Mouse (Mus musculus): ENCODE data around the gene Rdh16f1. TPM values are rescaled to one million over a fixed set of nuclear protein-coding genes. Genes with fewer than 3 reads are reported as not detected.
"Not testable (repeated sequence)": the region's sequence is repeated elsewhere in the genome, so short reads cannot be mapped to it uniquely, and the experiment has no call there.

The Rdh16f1 gene
- polyA plus RNA-seq, 1 experiment from 2014 or later, result not detected

- Histone ChIP-seq H3K27me3 (replicated peaks) (no peaks in the 10 kb centered on the region), H3K9me3 (replicated peaks) (no peaks in the 10 kb centered on the region), H3K4me2 (peak overlapping the region; percentile 61), H3K27ac (ENCODE audit: poor library complexity, severe bottlenecking) (peak overlapping the region; percentile 75), H3K9ac (peak overlapping the region; percentile 72), H3K4me1 (replicated peaks) (peaks cover 31% of the 10 kb centered on the region), H3K4me3 (peak overlapping the region; percentile 48), H3K36me3 (peaks cover 42% of the 10 kb centered on the region)
- 5% methylated on average over 8 of the region's 8 CpGs for WGBS
- ATAC-seq (ENCODE audit: insufficient number of reproducible peaks, low FRiP score), result no peak
Observed at GRCm38 (mm10) chr10:127748847-127749612, 10.6 kb upstream of the Rdh16f1 start.

GRCm38 (mm10) chr10:127750136-127750777, 9.3 kb upstream of the Rdh16f1 start:
- Histone ChIP-seq H3K27ac (ENCODE audit: poor library complexity, severe bottlenecking) (peak overlapping the region; percentile 75), H3K4me3 (peak overlapping the region; percentile 48), H3K36me3 (peaks cover 30% of the 10 kb centered on the region), H3K9me3 (replicated peaks) (no peaks in the 10 kb centered on the region), H3K9ac (peak overlapping the region; percentile 72), H3K27me3 (replicated peaks) (no peaks in the 10 kb centered on the region), H3K4me1 (replicated peaks) (peaks cover 41% of the 10 kb centered on the region), H3K4me2 (peak overlapping the region; percentile 61)
- WGBS, result 42% methylated on average over 24 of the region's 24 CpGs
- ATAC-seq (ENCODE audit: insufficient number of reproducible peaks, low FRiP score), result no peak

DNA sequence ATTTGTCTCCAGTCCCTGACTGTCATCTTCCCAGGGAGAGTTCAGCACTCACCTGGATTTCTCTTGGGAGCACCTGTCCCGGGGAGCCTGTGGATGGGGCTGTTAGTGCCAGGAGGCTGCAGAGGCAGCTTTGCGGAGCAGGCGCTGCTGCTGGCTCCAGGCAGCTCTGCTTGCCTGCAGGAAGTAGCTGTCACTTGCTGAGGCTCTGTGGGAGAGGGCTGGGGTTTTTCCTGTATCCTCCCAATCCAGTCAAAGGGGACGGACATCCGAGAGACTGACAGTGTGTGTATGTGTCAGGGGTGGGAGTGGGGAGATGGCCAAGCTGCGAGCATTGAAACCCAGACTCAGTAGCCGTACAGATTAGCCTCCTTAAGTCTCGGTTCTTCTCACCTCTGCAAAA, 8.0 kb upstream of the Rdh16f1 start, which contains the start of gene Gpr182:
Gpr182 (minus strand) TSS at position 185 of the 400 bp plus-strand sequence.
- peak; percentile 78 for ATAC-seq (ENCODE audit: insufficient number of reproducible peaks, low FRiP score)
- Histone ChIP-seq H3K4me3 (peak within 1 kb of the TSS; percentile 48), H3K4me1 (replicated peaks) (peaks cover 46% of the 10 kb centered on the region), H3K27me3 (replicated peaks) (no peaks in the 10 kb centered on the region), H3K9ac (peak within 1 kb of the TSS; percentile 72), H3K27ac (ENCODE audit: poor library complexity, severe bottlenecking) (peak within 1 kb of the TSS; percentile 75), H3K4me2 (peak within 1 kb of the TSS; percentile 61), H3K36me3 (peaks cover 22% of the 10 kb centered on the region), H3K9me3 (replicated peaks) (no peaks in the 10 kb centered on the region)
- 27% methylated on average over 8 of the region's 8 CpGs for WGBS

DNA sequence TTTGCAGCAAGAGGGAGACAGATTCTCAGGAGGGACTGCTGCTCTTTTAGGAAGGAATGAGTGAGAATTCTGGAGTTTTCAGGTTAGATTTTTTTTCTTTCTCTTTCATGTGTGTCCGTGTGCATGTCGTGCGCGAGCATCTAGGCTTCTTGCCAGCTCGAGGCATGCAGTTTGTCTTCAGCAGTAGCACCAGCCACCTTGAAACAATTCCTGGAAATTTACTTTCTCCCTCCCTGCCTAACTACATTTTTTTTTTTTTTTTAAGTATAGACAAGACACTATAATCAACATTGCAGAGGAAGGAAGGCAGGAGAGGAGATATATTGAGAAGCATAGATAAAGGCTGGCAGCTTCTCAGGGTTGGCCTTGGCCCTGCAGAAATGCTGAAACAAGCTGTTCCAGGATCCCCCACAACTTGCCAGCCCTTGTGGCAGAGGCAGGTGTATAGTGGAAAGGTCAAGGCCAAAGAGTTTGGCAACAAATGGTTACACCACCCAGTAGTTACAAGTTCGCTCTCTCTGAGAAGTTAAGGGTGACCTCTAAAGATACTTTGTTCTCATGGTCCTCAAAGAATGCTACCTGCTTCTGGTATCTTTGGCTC, 4.9 kb upstream of the Rdh16f1 start:
- 0 out of 2 replicates have a peak, but pooled peaks have one; percentile 37 for ATAC-seq (ENCODE audit: insufficient number of reproducible peaks, low FRiP score)
- Histone ChIP-seq H3K27ac (ENCODE audit: poor library complexity, severe bottlenecking) (peak overlapping the region; percentile 72), H3K4me2 (no peak overlapping the region), H3K4me3 (no peak overlapping the region), H3K9me3 (replicated peaks) (peaks cover 6% of the 10 kb centered on the region; the same call in 1 of the 2 replicates), H3K36me3 (0 out of 2 replicates have a peak, but pooled peaks cover 3% of the 10 kb centered on the region), H3K9ac (no peak overlapping the region), H3K27me3 (replicated peaks) (no peaks in the 10 kb centered on the region), H3K4me1 (replicated peaks) (peaks cover 25% of the 10 kb centered on the region; the same call in 1 of the 2 replicates)
- 65% methylated on average over 6 of the region's 6 CpGs for WGBS

GRCm38 (mm10) chr10:127755246-127755645, 4.3 kb upstream of the Rdh16f1 start:
- H3K9ac ChIP-seq, result no peak overlapping the region
- ATAC-seq (ENCODE audit: insufficient number of reproducible peaks, low FRiP score), result no peak
- H3K4me1 ChIP-seq (replicated peaks), result peaks cover 20% of the 10 kb centered on the region; the same call in 1 of the 2 replicates
- peak overlapping the region; percentile 72 for H3K27ac ChIP-seq (ENCODE audit: poor library complexity, severe bottlenecking)
- 44% methylated on average over 3 of the region's 3 CpGs for WGBS
- no peaks in the 10 kb centered on the region for H3K27me3 ChIP-seq (replicated peaks)
- H3K4me3 ChIP-seq, result no peak overlapping the region
- H3K9me3 ChIP-seq (replicated peaks), result peaks cover 6% of the 10 kb centered on the region; the same call in 1 of the 2 replicates
- no peak overlapping the region for H3K4me2 ChIP-seq
- H3K36me3 ChIP-seq, result no peaks in the 10 kb centered on the region

GRCm38 (mm10) chr10:127755770-127756468, 3.7 kb upstream of the Rdh16f1 start:
- H3K36me3 ChIP-seq, result no peaks in the 10 kb centered on the region
- H3K4me3 ChIP-seq, result peak overlapping the region; percentile 23
- peaks cover 18% of the 10 kb centered on the region; the same call in 1 of the 2 replicates for H3K4me1 ChIP-seq (replicated peaks)
- peak overlapping the region; percentile 52; the same call in 1 of the 2 replicates for H3K9ac ChIP-seq
- peaks cover 6% of the 10 kb centered on the region; the same call in 1 of the 2 replicates for H3K9me3 ChIP-seq (replicated peaks)
- H3K4me2 ChIP-seq, result peak overlapping the region; percentile 62
- WGBS, result 11% methylated on average over 17 of the region's 18 CpGs
- no peaks in the 10 kb centered on the region for H3K27me3 ChIP-seq (replicated peaks)
- peak; percentile 64 for ATAC-seq (ENCODE audit: insufficient number of reproducible peaks, low FRiP score)
- peak overlapping the region; percentile 80 for H3K27ac ChIP-seq (ENCODE audit: poor library complexity, severe bottlenecking)

DNA sequence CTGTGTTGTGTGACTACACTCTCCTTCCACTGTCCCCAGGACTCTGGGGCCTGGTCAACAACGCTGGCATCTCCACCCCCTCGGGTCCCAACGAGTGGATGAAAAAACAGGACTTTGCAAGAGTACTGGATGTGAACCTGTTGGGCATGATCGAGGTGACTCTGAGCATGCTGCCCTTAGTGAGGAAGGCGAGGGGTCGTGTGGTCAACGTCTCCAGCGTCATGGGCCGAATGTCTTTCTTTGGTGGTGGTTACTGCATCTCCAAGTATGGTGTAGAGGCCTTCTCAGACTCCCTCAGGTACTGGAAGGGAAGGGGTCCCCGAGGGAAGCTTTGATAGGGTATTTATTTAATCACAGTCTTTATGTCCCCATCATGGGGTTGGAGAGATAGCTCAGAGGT, 3.3 kb downstream of the Rdh16f1 start:
- WGBS, result 85% methylated on average over 10 of the region's 10 CpGs
- not testable (repeated sequence) for H3K4me2 ChIP-seq; H3K27me3 ChIP-seq (replicated peaks); H3K9ac ChIP-seq; H3K4me3 ChIP-seq; H3K9me3 ChIP-seq (replicated peaks); ATAC-seq (ENCODE audit: insufficient number of reproducible peaks, low FRiP score); H3K27ac ChIP-seq (ENCODE audit: poor library complexity, severe bottlenecking); H3K4me1 ChIP-seq (replicated peaks); H3K36me3 ChIP-seq

DNA sequence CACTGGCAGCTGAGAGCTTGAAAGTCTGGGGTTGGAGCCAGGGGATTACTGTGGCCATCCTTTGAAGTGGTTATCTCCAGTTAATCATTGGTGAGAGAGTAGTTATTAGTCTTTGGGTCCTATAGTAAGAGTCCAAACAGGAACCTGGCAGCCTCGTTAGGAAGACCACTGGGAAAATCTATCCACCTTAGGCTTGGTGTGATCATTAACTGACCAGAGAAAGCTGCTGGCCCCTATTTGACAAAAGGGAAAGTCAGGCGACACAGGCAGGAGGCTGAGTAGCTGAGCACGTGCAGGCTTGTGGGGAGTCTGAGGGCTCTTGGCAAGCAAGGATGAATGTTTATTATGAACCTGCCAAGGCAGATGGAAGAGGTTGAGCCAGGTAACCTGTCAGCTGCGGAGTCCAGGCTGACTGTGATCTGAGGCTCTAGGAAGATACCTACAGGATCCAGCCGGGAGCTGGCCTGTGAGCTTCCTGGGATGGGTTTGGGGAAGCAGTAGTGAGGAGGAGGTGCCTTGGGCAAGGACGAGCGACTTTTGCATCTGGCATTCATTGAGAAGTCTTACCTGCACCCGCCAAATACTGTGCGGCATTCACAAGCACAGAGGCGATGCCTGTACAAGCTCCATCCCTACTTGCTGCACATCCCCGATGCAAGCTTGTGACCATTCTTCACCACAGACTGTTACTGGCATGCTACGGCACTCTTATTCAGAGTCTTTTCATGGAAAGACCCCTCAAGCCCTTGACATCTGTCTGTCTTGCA, 4.5 kb downstream of the Rdh16f1 start:
- no peaks in the 10 kb centered on the region for H3K4me1 ChIP-seq (replicated peaks)
- H3K4me2 ChIP-seq, result no peak overlapping the region
- no peak for ATAC-seq (ENCODE audit: insufficient number of reproducible peaks, low FRiP score)
- H3K4me3 ChIP-seq, result no peak overlapping the region
- H3K9ac ChIP-seq, result no peak overlapping the region
- 68% methylated on average over 12 of the region's 12 CpGs for WGBS
- H3K27ac ChIP-seq (ENCODE audit: poor library complexity, severe bottlenecking), result no peak overlapping the region
- no peaks in the 10 kb centered on the region for H3K36me3 ChIP-seq
- no peaks in the 10 kb centered on the region; the same call in 1 of the 2 replicates for H3K27me3 ChIP-seq (replicated peaks)
- H3K9me3 ChIP-seq (replicated peaks), result no peaks in the 10 kb centered on the region

DNA sequence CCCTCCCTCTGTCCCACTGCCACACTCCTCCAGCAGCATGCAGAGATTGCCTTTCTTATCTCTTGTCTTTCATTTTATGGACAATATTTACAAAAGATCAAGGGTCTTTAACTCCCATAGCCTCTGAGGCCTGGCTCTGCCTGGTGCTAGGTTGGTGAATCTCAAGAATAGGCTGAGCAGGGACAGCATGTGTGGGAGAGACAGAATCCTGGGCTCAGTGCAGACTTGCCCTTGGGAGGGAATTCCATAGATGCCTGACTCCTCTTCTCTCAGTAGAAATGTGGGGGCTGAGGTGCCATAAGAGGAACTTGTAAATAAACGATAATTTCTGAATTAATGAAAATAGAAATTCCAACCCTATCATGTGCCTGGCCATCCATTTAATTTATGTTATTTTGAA, 7.0 kb downstream of the Rdh16f1 start:
- Histone ChIP-seq H3K27ac (ENCODE audit: poor library complexity, severe bottlenecking) (no peak overlapping the region), H3K9me3 (replicated peaks) (no peaks in the 10 kb centered on the region), H3K27me3 (replicated peaks) (no peaks in the 10 kb centered on the region; the same call in 1 of the 2 replicates), H3K36me3 (no peaks in the 10 kb centered on the region), H3K4me2 (no peak overlapping the region), H3K4me3 (no peak overlapping the region), H3K4me1 (replicated peaks) (no peaks in the 10 kb centered on the region), H3K9ac (no peak overlapping the region)
- no peak for ATAC-seq (ENCODE audit: insufficient number of reproducible peaks, low FRiP score)
- 61% methylated on average over 1 of the region's 1 CpGs for WGBS

- H3K4me1 ChIP-seq (replicated peaks), result no peaks in the 10 kb centered on the region
- no peak within 1 kb of the TSS for H3K27ac ChIP-seq (ENCODE audit: poor library complexity, severe bottlenecking)
- ATAC-seq (ENCODE audit: insufficient number of reproducible peaks, low FRiP score), result no peak
- no peaks in the 10 kb centered on the region for H3K9me3 ChIP-seq (replicated peaks)
- H3K36me3 ChIP-seq, result no peaks in the 10 kb centered on the region
- 70% methylated on average over 2 of the region's 2 CpGs for WGBS
- no peak within 1 kb of the TSS for H3K4me3 ChIP-seq
- H3K4me2 ChIP-seq, result no peak within 1 kb of the TSS
- H3K9ac ChIP-seq, result no peak within 1 kb of the TSS
- H3K27me3 ChIP-seq (replicated peaks), result no peaks in the 10 kb centered on the region
Observed at GRCm38 (mm10) chr10:127776011-127776410, 16.4 kb downstream of the Rdh16f1 start, which contains the start of gene Rdh9. Gene Rdh9 (plus strand): TSS chr10:127776386.

Measured in heart, embryonic 12.5 days (tissue).